Mouse (Mus musculus) myocyte (in vitro differentiated cells): ENCODE measurements at regions not wholly inside any gene's neighbourhood (a gene's known extent, or its start where the extent isn't known, plus 50 kb on each side); places are given as distances from the start of the nearest gene placed in this dataset.

Experiments used
- MYOG ChIP-seq, 3 experiments: IDR thresholded peaks; one replicate each; pipeline ENCODE4 v1.6.1; 2011; ENCODE audit warnings: control low read depth in 2 of 3, low read depth in 2 of 3, mild to moderate bottlenecking in 2 of 3; ENCODE audit not compliant: insufficient read length in 2 of 3, control insufficient read depth in 1 of 3, insufficient read depth in 1 of 3
- POLR2A ChIP-seq: IDR thresholded peaks from one replicate; pipeline ENCODE4 v1.6.1; 2011; ENCODE audit warnings: low read depth, mild to moderate bottlenecking, control low read depth, moderate library complexity; ENCODE audit not compliant: insufficient read length
- TCF3 ChIP-seq: IDR thresholded peaks from one replicate; pipeline ENCODE4 v1.6.1; 2011; ENCODE audit warnings: low read depth, control low read depth; ENCODE audit not compliant: insufficient read length

DNA sequence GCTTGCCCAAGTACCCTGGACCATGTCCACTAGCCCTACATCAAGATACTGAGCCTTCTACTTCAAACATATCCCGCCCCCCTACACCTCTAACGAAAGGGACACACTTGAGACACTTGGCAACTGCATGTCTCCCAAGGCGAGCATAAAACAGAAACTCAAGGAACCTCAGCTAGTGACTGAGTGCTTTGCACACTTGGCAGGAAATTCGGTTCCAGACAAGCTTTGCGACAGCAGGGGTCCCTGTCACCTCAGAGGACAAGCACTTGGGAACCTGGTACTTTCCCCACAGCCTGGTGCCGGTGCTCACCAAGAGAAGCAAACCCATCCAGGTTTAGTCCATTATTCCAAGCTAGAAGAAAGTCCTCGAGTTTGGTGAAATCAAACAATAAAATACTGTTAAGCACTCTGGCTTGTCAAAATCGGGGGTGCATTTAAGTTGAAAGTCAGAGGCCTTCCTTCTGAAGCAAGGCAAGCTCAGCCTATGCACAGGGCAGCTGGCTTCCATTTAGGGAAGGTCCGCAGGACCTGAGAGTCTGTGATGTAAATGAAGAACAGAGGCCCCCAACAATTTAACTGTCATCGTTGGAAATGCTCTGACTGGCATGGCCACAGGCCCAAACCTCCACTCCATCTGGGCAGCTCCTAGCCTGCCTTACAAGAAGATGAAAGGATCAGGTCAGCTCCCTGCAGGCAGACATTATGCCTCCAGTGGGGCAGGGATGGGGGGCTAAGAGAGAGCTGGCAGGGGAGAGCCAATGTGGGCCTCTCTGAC is 57.6 kb upstream of the Irx6 start:
- TF ChIP-seq TCF3 (no peak), MYOG (IDR thresholded peaks at IDR 0.05; ENCODE audit: control insufficient read depth in 1 of 3, insufficient read depth in 1 of 3, insufficient read length in 2 of 3, low read depth in 2 of 3) (no peak), POLR2A (no peak)
